Mouse (Mus musculus) liver, embryonic 12.5 days (tissue): ENCODE measurements around the gene Fcnb. TPM values are rescaled to one million over a fixed set of nuclear protein-coding genes. Genes with fewer than 3 reads are reported as not detected.

Experiments
- ATAC-seq: fragments of 200-750 bp; cut with Nextera tagmentation; 2 replicates; pipeline ENCODE4 v1.8.0; 2017; ENCODE audit warnings: moderate number of reproducible peaks, mild to moderate bottlenecking, moderate library complexity
- H3K27ac ChIP-seq: fragments of 300-500 bp; sonication (generic); 2 replicates; pipeline ENCODE4 v1.5.1; 2016; ENCODE audit warnings: mild to moderate bottlenecking
- H3K27me3 ChIP-seq: fragments of 300-500 bp; sonication (generic); replicated peaks from 2 replicates; pipeline ENCODE4 v1.6.1; 2016; ENCODE audit warnings: mild to moderate bottlenecking, moderate library complexity
- H3K36me3 ChIP-seq: fragments of 300-500 bp; sonication (generic); 2 replicates; pipeline ENCODE4 v1.6.1; 2016; ENCODE audit warnings: mild to moderate bottlenecking, moderate library complexity
- H3K4me1 ChIP-seq: fragments of 300-500 bp; sonication (generic); 2 replicates; pipeline ENCODE4 v1.6.1; 2016
- H3K4me2 ChIP-seq: fragments of 300-500 bp; sonication (generic); 2 replicates; pipeline ENCODE4 v1.6.1; 2016; ENCODE audit warnings: mild to moderate bottlenecking, moderate library complexity
- H3K4me3 ChIP-seq: fragments of 300-500 bp; sonication (generic); 2 replicates; pipeline ENCODE4 v1.5.1; 2016; ENCODE audit warnings: mild to moderate bottlenecking, moderate library complexity
- H3K9ac ChIP-seq: fragments of 300-500 bp; sonication (generic); 2 replicates; pipeline ENCODE4 v1.6.1; 2016; ENCODE audit warnings: mild to moderate bottlenecking, moderate library complexity
- H3K9me3 ChIP-seq: fragments of 300-500 bp; sonication (generic); replicated peaks from 2 replicates; pipeline ENCODE4 v1.6.1; 2016; ENCODE audit warnings: mild to moderate bottlenecking, moderate library complexity
- WGBS: fragments of 180-500 bp; shearing (Covaris S2); methylation state at CpG from one replicate; pipeline ENCODE4 v1.1.7; 2016; ENCODE audit not compliant: insufficient replicate concordance; 5-methylcytosine and 5-hydroxymethylcytosine counted together
- polyA plus RNA-seq: library from polyadenylated mRNA; unstranded; fragments of >200 nt; fragmentation: Nextera tagmentation; extraction: Ambion mirVana; gene quantifications from 2 replicates; pipeline ENCODE4 v1.2.1, GENCODE M21; 2016

Fcnb gene
- 6.0 and 8.5 TPM in 2 replicates for polyA plus RNA-seq

GRCm38 (mm10) chr2:28084768-28085167, at the start of gene Fcnb:
Fcnb (minus strand) TSS chr2:28084885.
- Histone ChIP-seq H3K4me1 (peaks cover 20% of the 10 kb centered on the region), H3K4me3 (no peak within 1 kb of the TSS), H3K4me2 (no peak within 1 kb of the TSS), H3K27me3 (no peaks in the 10 kb centered on the region), H3K9me3 (peaks cover 5% of the 10 kb centered on the region; the same call in 1 of the 2 replicates), H3K36me3 (no peaks in the 10 kb centered on the region), H3K9ac (no peak within 1 kb of the TSS), H3K27ac (peak within 1 kb of the TSS; percentile 50)
- 67% methylated on average over 3 of the region's 3 CpGs for WGBS
- ATAC-seq = no peak

GRCm38 (mm10) chr2:28133833-28134232, 49.1 kb upstream of the Fcnb start:
- Histone ChIP-seq H3K27ac (no peak overlapping the region), H3K4me2 (no peak overlapping the region), H3K9ac (no peak overlapping the region), H3K36me3 (no peaks in the 10 kb centered on the region), H3K4me3 (no peak overlapping the region), H3K9me3 (no peaks in the 10 kb centered on the region), H3K27me3 (peaks cover 57% of the 10 kb centered on the region), H3K4me1 (no peaks in the 10 kb centered on the region)
- 67% methylated on average over 9 of the region's 9 CpGs for WGBS
- no peak for ATAC-seq

DNA sequence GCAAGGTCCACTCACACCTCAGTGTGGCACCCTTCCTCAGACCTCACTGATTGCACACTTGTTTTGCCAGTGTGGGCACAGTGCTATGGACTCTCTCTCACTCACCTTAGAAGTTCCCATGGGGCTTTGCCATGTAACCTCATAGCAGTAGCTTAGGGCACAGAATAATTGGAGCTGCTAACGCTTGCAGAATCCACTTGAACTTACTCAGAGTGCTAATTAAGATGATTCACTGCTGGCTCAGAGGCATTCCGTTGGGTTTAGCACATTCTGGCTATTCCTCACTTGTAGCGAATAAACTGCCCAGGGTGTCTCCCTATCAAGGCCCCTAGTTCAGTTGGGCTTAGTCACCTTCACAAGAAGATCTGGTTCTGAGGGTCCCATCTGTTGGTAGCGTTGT, 47.4 kb upstream of the Fcnb start:
- Histone ChIP-seq H3K4me2 (no peak overlapping the region), H3K4me1 (no peaks in the 10 kb centered on the region), H3K9ac (no peak overlapping the region), H3K9me3 (no peaks in the 10 kb centered on the region), H3K36me3 (no peaks in the 10 kb centered on the region), H3K27ac (no peak overlapping the region), H3K27me3 (peaks cover 58% of the 10 kb centered on the region), H3K4me3 (no peak overlapping the region)
- WGBS = 60% methylated on average over 4 of the region's 4 CpGs
- ATAC-seq = no peak

GRCm38 (mm10) chr2:28126763-28127438, 42.2 kb upstream of the Fcnb start:
- H3K27ac ChIP-seq = no peak overlapping the region

DNA sequence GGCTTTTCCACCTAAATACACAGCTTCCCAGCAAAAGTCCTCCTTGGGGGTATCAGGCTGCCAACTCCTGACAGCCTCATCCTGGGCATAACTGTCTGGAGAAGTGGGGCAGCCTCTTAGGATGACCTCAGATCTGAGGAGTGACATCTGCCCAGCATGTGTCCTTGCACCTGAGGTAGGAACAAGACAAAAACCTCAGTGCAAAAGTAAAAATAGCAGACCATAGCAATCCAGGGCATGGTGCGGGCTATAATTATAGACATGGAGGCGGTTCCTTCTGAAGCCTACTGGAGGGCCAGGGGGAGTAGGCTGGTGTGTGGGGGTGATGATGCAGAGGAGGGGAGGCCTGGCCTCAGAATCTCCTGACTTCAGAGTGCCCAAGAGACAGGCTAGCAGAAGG, 39.2 kb upstream of the Fcnb start:
- Histone ChIP-seq H3K27me3 (peaks cover 31% of the 10 kb centered on the region), H3K4me3 (no peak overlapping the region), H3K27ac (no peak overlapping the region), H3K36me3 (no peaks in the 10 kb centered on the region), H3K4me1 (no peaks in the 10 kb centered on the region), H3K9ac (no peak overlapping the region), H3K9me3 (0 out of 2 replicates have a peak, but pooled peaks cover 5% of the 10 kb centered on the region), H3K4me2 (no peak overlapping the region)
- ATAC-seq = no peak
- 92% methylated on average over 2 of the region's 2 CpGs for WGBS

More at GRCm38 (mm10) chr2:28126763-28127438, 42.2 kb upstream of the Fcnb start:
- Histone ChIP-seq H3K4me3 (no peak overlapping the region), H3K27me3 (peaks cover 43% of the 10 kb centered on the region), H3K9ac (no peak overlapping the region), H3K36me3 (no peaks in the 10 kb centered on the region), H3K9me3 (0 out of 2 replicates have a peak, but pooled peaks cover 5% of the 10 kb centered on the region), H3K4me1 (no peaks in the 10 kb centered on the region), H3K4me2 (no peak overlapping the region)
- ATAC-seq = no peak
- 71% methylated on average over 12 of the region's 12 CpGs for WGBS

- peaks cover 43% of the 10 kb centered on the region for H3K27me3 ChIP-seq
- 86% methylated on average over 4 of the region's 4 CpGs for WGBS
- H3K9ac ChIP-seq = no peak overlapping the region
- no peak overlapping the region for H3K4me3 ChIP-seq
- no peak overlapping the region for H3K27ac ChIP-seq
- peaks cover 5% of the 10 kb centered on the region; the same call in 1 of the 2 replicates for H3K4me1 ChIP-seq
- H3K4me2 ChIP-seq = no peak overlapping the region
- H3K36me3 ChIP-seq = no peaks in the 10 kb centered on the region
- 0 out of 2 replicates have a peak, but pooled peaks cover 5% of the 10 kb centered on the region for H3K9me3 ChIP-seq
- ATAC-seq = no peak
These were observed 36.6 kb upstream of the Fcnb start for GRCm38 (mm10) chr2:28121309-28121708.

DNA sequence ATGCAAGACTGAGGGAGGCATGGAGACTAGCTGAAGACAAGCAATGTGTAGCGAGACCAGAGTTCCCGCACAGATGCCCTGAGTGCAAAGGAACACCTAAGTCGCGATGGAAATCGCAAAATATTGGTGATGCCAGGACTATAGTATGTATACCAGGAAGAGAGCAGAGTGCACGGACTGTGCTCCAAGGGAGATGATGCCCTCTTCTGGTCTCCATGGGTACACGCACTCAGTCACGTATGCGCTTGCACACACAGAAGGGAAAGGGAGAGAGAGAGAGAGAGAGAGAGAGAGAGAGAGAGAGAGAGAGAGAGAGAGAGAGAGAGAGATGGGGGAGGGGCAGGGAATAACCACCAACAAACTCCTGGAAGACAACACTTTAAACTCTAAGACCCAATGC, 35.7 kb upstream of the Fcnb start:
- H3K4me1 ChIP-seq = peaks cover 5% of the 10 kb centered on the region; the same call in 1 of the 2 replicates
- WGBS = 86% methylated on average over 9 of the region's 9 CpGs
- H3K4me3 ChIP-seq = no peak overlapping the region
- H3K9ac ChIP-seq = no peak overlapping the region
- H3K9me3 ChIP-seq = 0 out of 2 replicates have a peak, but pooled peaks cover 5% of the 10 kb centered on the region
- H3K27me3 ChIP-seq = peaks cover 48% of the 10 kb centered on the region
- no peak overlapping the region for H3K4me2 ChIP-seq
- no peak overlapping the region for H3K27ac ChIP-seq
- H3K36me3 ChIP-seq = no peaks in the 10 kb centered on the region
- no peak for ATAC-seq

- 60% methylated on average over 6 of the region's 6 CpGs for WGBS
- H3K4me1 ChIP-seq = peaks cover 5% of the 10 kb centered on the region; the same call in 1 of the 2 replicates
- H3K4me3 ChIP-seq = no peak overlapping the region
- ATAC-seq = no peak
- H3K9ac ChIP-seq = no peak overlapping the region
- no peaks in the 10 kb centered on the region for H3K36me3 ChIP-seq
- H3K27me3 ChIP-seq = peaks cover 55% of the 10 kb centered on the region
- H3K9me3 ChIP-seq = 0 out of 2 replicates have a peak, but pooled peaks cover 5% of the 10 kb centered on the region
- no peak overlapping the region for H3K4me2 ChIP-seq
- no peak overlapping the region for H3K27ac ChIP-seq
These were observed 33.9 kb upstream of the Fcnb start for GRCm38 (mm10) chr2:28118518-28119116.

GRCm38 (mm10) chr2:28117490-28118308, 33.0 kb upstream of the Fcnb start:
- Histone ChIP-seq H3K4me1 (peaks cover 5% of the 10 kb centered on the region; the same call in 1 of the 2 replicates), H3K9me3 (0 out of 2 replicates have a peak, but pooled peaks cover 5% of the 10 kb centered on the region), H3K36me3 (no peaks in the 10 kb centered on the region), H3K4me2 (no peak overlapping the region), H3K27me3 (peaks cover 61% of the 10 kb centered on the region), H3K9ac (no peak overlapping the region), H3K27ac (no peak overlapping the region), H3K4me3 (no peak overlapping the region)
- WGBS = 53% methylated on average over 11 of the region's 11 CpGs
- ATAC-seq = no peak

DNA sequence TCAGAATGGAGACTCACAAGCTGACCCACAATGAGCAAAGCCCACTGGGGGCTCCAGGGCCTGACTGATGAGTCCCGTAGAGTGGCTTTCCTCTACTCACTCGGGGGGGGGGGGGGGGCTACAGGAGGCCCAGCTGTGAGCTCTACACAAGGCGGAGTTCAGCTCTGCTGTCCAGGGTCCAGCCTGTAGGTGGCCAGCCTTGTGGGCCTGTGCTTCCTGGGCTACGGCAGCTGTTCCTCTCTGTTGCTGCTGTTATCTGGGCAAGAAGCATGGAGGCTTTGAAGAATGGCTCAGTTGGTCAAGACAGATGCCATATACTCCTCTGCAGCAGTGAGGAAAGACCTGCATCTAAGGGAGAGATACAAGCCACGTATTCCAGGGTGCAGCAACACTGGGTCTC, 24.1 kb upstream of the Fcnb start:
- no peak overlapping the region for H3K4me2 ChIP-seq
- H3K36me3 ChIP-seq = no peaks in the 10 kb centered on the region
- ATAC-seq = no peak
- WGBS = 38% methylated on average over 4 of the region's 5 CpGs
- H3K4me1 ChIP-seq = peaks cover 14% of the 10 kb centered on the region; the same call in 1 of the 2 replicates
- H3K4me3 ChIP-seq = no peak overlapping the region
- H3K9me3 ChIP-seq = no peaks in the 10 kb centered on the region
- no peak overlapping the region for H3K27ac ChIP-seq
- H3K9ac ChIP-seq = no peak overlapping the region
- peaks cover 13% of the 10 kb centered on the region for H3K27me3 ChIP-seq

DNA sequence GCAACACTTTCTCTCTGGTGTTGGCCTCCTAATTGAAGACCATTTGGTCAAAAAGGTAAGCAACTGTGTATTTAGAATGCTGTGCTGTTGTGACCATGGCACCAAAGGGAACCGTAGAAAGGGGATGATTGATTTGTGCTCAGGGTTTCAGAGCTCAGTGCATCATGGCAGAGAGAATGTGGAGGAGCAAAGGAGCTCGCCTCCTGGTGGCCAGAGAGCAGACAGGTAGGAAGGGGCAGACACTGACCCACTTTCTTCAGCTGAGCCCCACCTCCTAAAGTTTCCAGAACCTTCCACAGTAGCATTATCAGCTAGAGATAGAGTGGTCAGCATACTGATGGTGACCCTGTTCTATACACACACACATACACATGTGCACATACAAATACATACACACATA, 21.3 kb upstream of the Fcnb start:
- Histone ChIP-seq H3K27ac (no peak overlapping the region), H3K9ac (no peak overlapping the region), H3K4me1 (peaks cover 39% of the 10 kb centered on the region), H3K36me3 (no peaks in the 10 kb centered on the region), H3K4me2 (no peak overlapping the region), H3K9me3 (no peaks in the 10 kb centered on the region), H3K4me3 (no peak overlapping the region), H3K27me3 (peaks cover 5% of the 10 kb centered on the region; the same call in 1 of the 2 replicates)
- no peak for ATAC-seq
- WGBS = 55% methylated on average over 2 of the region's 2 CpGs
